Mouse (Mus musculus): ENCODE measurements around the gene Nccrp1.

- TF ChIP-seq POLR2A (IDR thresholded peaks at IDR 0.05; ENCODE audit: extremely low read depth, insufficient read depth, low read length) (no peak), CTCF (IDR thresholded peaks at IDR 0.05; ENCODE audit: extremely low read depth, insufficient read depth, low read length) (no peak)
Observed at GRCm38 (mm10) chr7:28547628-28548027, 574 bp upstream of the Nccrp1 start.

Measured in cortical plate, adult 2 months (tissue).